Mouse (Mus musculus): ENCODE measurements around the gene Wls. TPM values are rescaled to one million over a fixed set of nuclear protein-coding genes. Genes with fewer than 3 reads are reported as not detected.

Wls gene
- 10 to 100 TPM; 50.2 to 58.5 TPM for total RNA-seq (2021)
- 4.4 and 4.5 TPM in 2 replicates for polyA plus RNA-seq (2012; rRNA removed)
- long read RNA-seq, transcript Wls-201 (12 exons, 3,559 nt) = major isoform, 28 of 40 reads
- long read RNA-seq, transcript Wls-205 (13 exons, 2,050 nt) = minor isoform, 5 of 40 reads
- long read RNA-seq, partial matches to known transcripts = 3 of 40 reads
- long read RNA-seq, other reads (novel, unspliced or antisense) = 1 of 40 reads

- DNase-seq = peak; percentile 88
These were observed at the start of gene Wls for GRCm38 (mm10) chr3:159839481-159839880. Gene Wls (plus strand): TSS chr3:159839672.

GRCm38 (mm10) chr3:159789781-159790180 is 49.7 kb upstream of the Wls start:
- DNase-seq = no peak

- no peak for DNase-seq
These were observed 7.9 kb upstream of the Wls start for GRCm38 (mm10) chr3:159831535-159831934.

GRCm38 (mm10) chr3:159840002-159840816 is 737 bp downstream of the Wls start:
- peak; percentile 77 for DNase-seq

DNA sequence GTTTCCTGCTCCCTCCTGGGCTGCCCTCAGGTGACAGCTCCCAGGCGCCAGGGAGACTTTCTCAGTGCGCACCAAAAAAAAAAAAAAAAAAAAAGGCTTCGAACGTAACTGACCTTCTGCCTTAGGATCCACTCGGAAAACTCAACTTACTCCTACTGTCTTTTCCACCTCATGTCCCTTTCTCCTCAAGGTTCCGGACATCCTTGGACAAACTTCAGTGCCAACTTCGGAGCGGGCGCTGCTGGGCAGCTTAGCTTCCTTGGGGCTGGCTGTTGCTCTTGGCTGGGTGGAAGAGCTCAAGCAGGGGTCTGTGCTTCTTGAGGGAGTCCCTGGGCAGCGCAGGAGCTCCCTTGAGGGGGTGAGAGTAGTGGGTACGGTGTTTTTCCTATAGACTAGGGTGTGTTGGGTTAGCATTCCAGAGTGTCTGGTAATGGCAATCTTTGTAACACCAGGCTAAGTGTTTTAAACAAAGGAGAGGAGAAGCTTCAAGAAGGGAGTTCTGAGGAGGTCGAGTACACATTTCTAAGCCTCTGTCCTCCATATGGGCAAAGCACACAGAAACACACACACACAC is 1.4 kb downstream of the Wls start:
- DNase-seq = peak; percentile 35

DNA sequence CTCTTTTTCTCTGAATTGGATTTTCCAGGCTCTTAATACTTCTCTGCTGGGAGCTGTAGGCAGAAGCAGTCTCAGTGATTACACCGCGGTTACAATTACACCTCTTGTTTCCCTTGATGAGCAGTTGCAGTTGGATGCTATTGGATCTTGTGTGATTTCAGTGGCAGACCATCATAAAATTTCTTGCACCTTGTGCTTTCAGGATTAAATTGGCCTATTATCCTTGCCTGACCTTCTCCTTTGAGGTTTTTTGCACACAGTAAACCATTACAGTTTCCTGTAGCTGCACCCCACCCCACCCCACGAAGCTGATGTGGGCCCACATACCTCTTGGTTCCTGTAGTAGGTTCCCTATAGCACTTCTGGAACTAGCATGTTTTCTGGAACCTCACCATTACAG is 2.0 kb downstream of the Wls start:
- peak; percentile 4 for DNase-seq

DNA sequence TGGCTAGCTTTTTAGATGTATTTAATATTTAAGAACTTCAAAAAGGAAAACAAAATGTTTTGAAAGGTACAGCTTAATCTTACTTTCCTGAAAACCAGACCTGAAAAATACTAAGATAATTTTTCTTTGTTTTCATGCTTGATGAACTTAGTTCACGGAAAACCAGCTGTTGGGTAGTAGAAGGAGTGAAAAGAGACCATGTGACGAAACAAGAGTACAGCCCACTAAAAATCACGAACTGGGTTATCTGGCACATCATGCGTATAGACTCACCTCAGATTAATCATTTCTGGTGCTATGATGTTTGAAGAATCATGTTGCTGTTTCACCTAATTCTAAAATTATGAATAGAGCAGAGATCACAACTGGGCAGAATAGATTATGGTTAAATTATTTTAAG is 3.7 kb downstream of the Wls start:
- no peak for DNase-seq

- DNase-seq = no peak
These were observed 8.0 kb downstream of the Wls start for GRCm38 (mm10) chr3:159847410-159848016.

GRCm38 (mm10) chr3:159848156-159848555 is 8.7 kb downstream of the Wls start:
- no peak for DNase-seq

DNA sequence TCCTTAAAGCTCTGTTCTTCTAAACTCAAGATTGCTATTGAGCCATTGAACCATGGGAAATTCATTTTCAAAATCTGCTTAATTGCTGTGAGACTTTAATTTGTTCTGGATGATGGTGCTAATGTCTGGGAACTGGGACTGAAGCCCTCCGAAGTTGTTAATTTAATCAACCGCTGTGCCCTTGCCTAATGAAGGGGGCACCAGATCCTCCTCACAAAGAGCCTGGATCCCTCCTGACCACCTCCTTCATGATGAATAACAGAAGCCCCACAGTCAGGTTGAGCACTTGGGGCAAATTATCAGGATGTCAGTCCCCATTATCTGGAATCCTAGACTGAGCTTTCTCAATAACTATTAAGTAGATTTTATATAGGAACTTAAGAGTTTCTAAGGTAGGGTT is 12.0 kb downstream of the Wls start:
- DNase-seq = no peak

GRCm38 (mm10) chr3:159851980-159852379 is 12.5 kb downstream of the Wls start:
- no peak for DNase-seq

GRCm38 (mm10) chr3:159857112-159857511 is 17.6 kb downstream of the Wls start:
- no peak for DNase-seq

DNA sequence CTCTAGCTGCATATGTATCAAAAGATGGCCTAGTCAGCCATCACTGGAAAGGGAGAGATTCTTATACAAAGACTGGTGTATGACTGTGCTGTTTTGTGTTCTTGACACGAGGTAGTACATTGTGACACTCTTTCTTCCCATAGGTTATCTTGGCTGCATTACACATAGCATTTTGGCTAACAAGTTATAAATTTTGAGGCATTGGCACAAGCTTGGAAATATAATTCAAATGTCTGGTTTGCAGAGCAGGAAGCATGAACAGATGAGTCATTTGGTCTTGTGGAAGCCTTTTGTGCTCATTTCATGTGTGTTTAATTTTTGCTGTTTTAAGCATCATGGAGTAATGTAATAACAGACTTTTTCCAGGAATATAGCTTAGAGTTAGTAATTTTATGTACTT is 26.2 kb downstream of the Wls start:
- no peak for DNase-seq

- DNase-seq = no peak
These were observed 39.5 kb downstream of the Wls start for GRCm38 (mm10) chr3:159878983-159879382.

- peak; percentile 15 for DNase-seq
These were observed 43.9 kb downstream of the Wls start for GRCm38 (mm10) chr3:159883325-159883724.

- no peak for DNase-seq
These were observed 45.3 kb downstream of the Wls start for GRCm38 (mm10) chr3:159884802-159885201.

GRCm38 (mm10) chr3:159885271-159885670 is 45.8 kb downstream of the Wls start:
- peak; percentile 91 for DNase-seq

- no peak for DNase-seq
These were observed 46.4 kb downstream of the Wls start for GRCm38 (mm10) chr3:159885781-159886400.

GRCm38 (mm10) chr3:159890176-159891056 is 50.9 kb downstream of the Wls start:
- no peak for DNase-seq

- no peak for DNase-seq
These were observed 51.7 kb downstream of the Wls start for GRCm38 (mm10) chr3:159891057-159891752.

- no peak for DNase-seq
These were observed 67.9 kb downstream of the Wls start for GRCm38 (mm10) chr3:159907329-159907728.

All from adrenal gland, adult 2 months (tissue).